Mouse (Mus musculus) embryonic facial prominence, embryonic 11.5 days (tissue): ENCODE measurements around the gene Fam219a. TPM values are rescaled to one million over a fixed set of nuclear protein-coding genes. Genes with fewer than 3 reads are reported as not detected.

Experiments
- ATAC-seq: fragments of 200-750 bp; cut with Nextera tagmentation; replicated peaks from 2 replicates; pipeline ENCODE4 v1.8.0; 2017; ENCODE audit warnings: low read depth; ENCODE audit not compliant: insufficient number of reproducible peaks, low FRiP score, low TSS enrichment
- DNase-seq: peaks from one replicate; pipeline ENCODE4 v3.0.0-alpha.2; 2015; ENCODE audit warnings: low spot score
- H3K27ac ChIP-seq: fragments of 300-500 bp; sonication (generic); replicated peaks from 2 replicates; pipeline ENCODE4 v1.5.1; 2014; ENCODE audit warnings: mild to moderate bottlenecking, low read depth, low read length, control low read depth
- H3K27me3 ChIP-seq: fragments of 300-500 bp; sonication (generic); 2 replicates; pipeline ENCODE4 v1.6.1; 2014; ENCODE audit warnings: mild to moderate bottlenecking, low read length, moderate library complexity, mixed read lengths; ENCODE audit not compliant: control insufficient read depth, insufficient read depth
- H3K36me3 ChIP-seq: fragments of 300-500 bp; sonication (generic); replicated peaks from 2 replicates; pipeline ENCODE4 v1.6.1; 2014; ENCODE audit warnings: low read depth, mild to moderate bottlenecking, low read length, moderate library complexity, mixed read lengths; ENCODE audit not compliant: control insufficient read depth, insufficient read depth
- H3K4me1 ChIP-seq: fragments of 300-500 bp; sonication (generic); 2 replicates; pipeline ENCODE4 v1.6.1; 2014; ENCODE audit warnings: low read length, mixed read lengths; ENCODE audit not compliant: control insufficient read depth, insufficient read depth
- H3K4me2 ChIP-seq: fragments of 300-500 bp; sonication (generic); 2 replicates; pipeline ENCODE4 v1.6.1; 2014; ENCODE audit warnings: low read depth, mild to moderate bottlenecking, control low read depth, low read length, moderate library complexity
- H3K4me3 ChIP-seq: fragments of 300-500 bp; sonication (generic); 2 replicates; pipeline ENCODE4 v1.5.1; 2014; ENCODE audit warnings: low read depth, low read length, control low read depth
- H3K9ac ChIP-seq: fragments of 300-500 bp; sonication (generic); replicated peaks from 2 replicates; pipeline ENCODE4 v1.6.1; 2014; ENCODE audit warnings: mild to moderate bottlenecking, control low read depth, low read length
- H3K9me3 ChIP-seq: fragments of 300-500 bp; sonication (generic); replicated peaks from 2 replicates; pipeline ENCODE4 v1.6.1; 2016; ENCODE audit warnings: mild to moderate bottlenecking, low read length, inconsistent platforms, mixed read lengths; ENCODE audit not compliant: control insufficient read depth
- WGBS: fragments of 180-500 bp; shearing (Covaris S2); extraction: QIAGEN DNeasy Blood & Tissue Kit; methylation state at CpG from one replicate; pipeline ENCODE4 v1.1.7; 2014; 5-methylcytosine and 5-hydroxymethylcytosine counted together
- polyA plus RNA-seq: library from polyadenylated mRNA; unstranded; fragments of >200 nt; fragmentation: Nextera tagmentation; extraction: Ambion mirVana; gene quantifications from 2 replicates; pipeline ENCODE4 v1.2.1, GENCODE M21; 2014

The Fam219a gene
- polyA plus RNA-seq, 1 experiment from 2014 or later = 2.3 TPM

- peak overlapping the region; percentile 51 for H3K9ac ChIP-seq
Measured at GRCm38 (mm10) chr4:41502171-41502940, 67.0 kb downstream of the Fam219a start.

GRCm38 (mm10) chr4:41500787-41501186 is 68.6 kb downstream of the Fam219a start:
- Histone ChIP-seq H3K4me2 (no peak overlapping the region), H3K4me1 (peaks cover 14% of the 10 kb centered on the region; the same call in 1 of the 2 replicates), H3K27me3 (peaks cover 54% of the 10 kb centered on the region), H3K9ac (no peak overlapping the region), H3K9me3 (no peaks in the 10 kb centered on the region), H3K4me3 (no peak overlapping the region), H3K27ac (no peak overlapping the region), H3K36me3 (no peaks in the 10 kb centered on the region)
- WGBS = 72% methylated on average over 4 of the region's 4 CpGs
- ATAC-seq = no peak
- no peak for DNase-seq

More at GRCm38 (mm10) chr4:41502171-41502940, 67.0 kb downstream of the Fam219a start:
- Histone ChIP-seq H3K27ac (0 out of 2 replicates have a peak overlapping the region, but pooled peaks have one; percentile 8), H3K4me3 (peak overlapping the region; percentile 37), H3K27me3 (peaks cover 39% of the 10 kb centered on the region), H3K4me2 (peak overlapping the region; percentile 74), H3K36me3 (no peaks in the 10 kb centered on the region), H3K9me3 (no peaks in the 10 kb centered on the region), H3K4me1 (peaks cover 14% of the 10 kb centered on the region; the same call in 1 of the 2 replicates)
- WGBS = 9% methylated on average over 20 of the region's 20 CpGs
- DNase-seq (peak; percentile 56), ATAC-seq (peak; percentile 49; the same call in 1 of the 2 replicates)

- no peak overlapping the region for H3K9ac ChIP-seq
- no peak overlapping the region for H3K27ac ChIP-seq
- WGBS = 54% methylated on average over 8 of the region's 8 CpGs
- no peak overlapping the region for H3K4me2 ChIP-seq
- no peak for ATAC-seq
- no peaks in the 10 kb centered on the region for H3K36me3 ChIP-seq
- peaks cover 54% of the 10 kb centered on the region for H3K27me3 ChIP-seq
- DNase-seq = no peak
- no peak overlapping the region for H3K4me3 ChIP-seq
- no peaks in the 10 kb centered on the region for H3K9me3 ChIP-seq
- H3K4me1 ChIP-seq = peaks cover 14% of the 10 kb centered on the region; the same call in 1 of the 2 replicates
Measured at GRCm38 (mm10) chr4:41499619-41500018, 69.7 kb downstream of the Fam219a start.

- Histone ChIP-seq H3K9me3 (no peaks in the 10 kb centered on the region), H3K4me1 (peaks cover 14% of the 10 kb centered on the region; the same call in 1 of the 2 replicates), H3K4me3 (peak overlapping the region; percentile 20), H3K4me2 (peak overlapping the region; percentile 29), H3K27me3 (peaks cover 54% of the 10 kb centered on the region), H3K27ac (no peak overlapping the region), H3K36me3 (no peaks in the 10 kb centered on the region), H3K9ac (no peak overlapping the region; the same call in 1 of the 2 replicates)
- peak; percentile 51 for DNase-seq
- WGBS = 2% methylated on average over 43 of the region's 43 CpGs
- no peak for ATAC-seq
Measured at GRCm38 (mm10) chr4:41498921-41499391, 70.4 kb downstream of the Fam219a start.

GRCm38 (mm10) chr4:41497995-41498845 is 71.1 kb downstream of the Fam219a start:
- H3K27ac ChIP-seq = no peak overlapping the region
- ATAC-seq (no peak), DNase-seq (no peak)
- H3K36me3 ChIP-seq = no peaks in the 10 kb centered on the region
- H3K9ac ChIP-seq = no peak overlapping the region; the same call in 1 of the 2 replicates
- H3K4me1 ChIP-seq = peaks cover 14% of the 10 kb centered on the region; the same call in 1 of the 2 replicates
- H3K9me3 ChIP-seq = no peaks in the 10 kb centered on the region
- peaks cover 54% of the 10 kb centered on the region for H3K27me3 ChIP-seq
- peak overlapping the region; percentile 44 for H3K4me2 ChIP-seq
- 6% methylated on average over 72 of the region's 72 CpGs for WGBS
- peak overlapping the region; percentile 20 for H3K4me3 ChIP-seq

- H3K9me3 ChIP-seq = no peaks in the 10 kb centered on the region
- peak overlapping the region; percentile 20 for H3K4me3 ChIP-seq
- H3K4me1 ChIP-seq = peaks cover 14% of the 10 kb centered on the region; the same call in 1 of the 2 replicates
- H3K9ac ChIP-seq = no peak overlapping the region; the same call in 1 of the 2 replicates
- H3K27me3 ChIP-seq = peaks cover 54% of the 10 kb centered on the region
- DNase-seq = peak; percentile 72
- 1% methylated on average over 34 of the region's 34 CpGs for WGBS
- ATAC-seq = no peak; the same call in 1 of the 2 replicates
- H3K4me2 ChIP-seq = peak overlapping the region; percentile 44
- H3K27ac ChIP-seq = no peak overlapping the region
- H3K36me3 ChIP-seq = no peaks in the 10 kb centered on the region
Measured at GRCm38 (mm10) chr4:41497579-41497978, 71.8 kb downstream of the Fam219a start.

- H3K4me1 ChIP-seq = peaks cover 13% of the 10 kb centered on the region; the same call in 1 of the 2 replicates
- H3K36me3 ChIP-seq = no peaks in the 10 kb centered on the region
- H3K27ac ChIP-seq = no peak overlapping the region
- H3K9me3 ChIP-seq = no peaks in the 10 kb centered on the region
- no peak overlapping the region for H3K4me3 ChIP-seq
- H3K27me3 ChIP-seq = peaks cover 54% of the 10 kb centered on the region
- H3K9ac ChIP-seq = no peak overlapping the region
- H3K4me2 ChIP-seq = no peak overlapping the region
- no peak for ATAC-seq
- WGBS = 39% methylated on average over 5 of the region's 5 CpGs
- DNase-seq = no peak
Measured at GRCm38 (mm10) chr4:41497046-41497445, 72.3 kb downstream of the Fam219a start.
